Mouse (Mus musculus): ENCODE results near the gene Olfr142.
"Not testable (repeated sequence)": the region's sequence is repeated elsewhere in the genome, so short reads cannot be mapped to it uniquely, and the experiment has no call there.

The Olfr142 gene

GRCm38 (mm10) chr2:90257492-90257891 lies at the start of gene Olfr142:
Gene Olfr142, minus strand, starts transcription at chr2:90257592.
- in situ Hi-C loops (cut with MboI; ENCODE audit: unreplicated experiment in 2 of 2) = no loop called here

DNA sequence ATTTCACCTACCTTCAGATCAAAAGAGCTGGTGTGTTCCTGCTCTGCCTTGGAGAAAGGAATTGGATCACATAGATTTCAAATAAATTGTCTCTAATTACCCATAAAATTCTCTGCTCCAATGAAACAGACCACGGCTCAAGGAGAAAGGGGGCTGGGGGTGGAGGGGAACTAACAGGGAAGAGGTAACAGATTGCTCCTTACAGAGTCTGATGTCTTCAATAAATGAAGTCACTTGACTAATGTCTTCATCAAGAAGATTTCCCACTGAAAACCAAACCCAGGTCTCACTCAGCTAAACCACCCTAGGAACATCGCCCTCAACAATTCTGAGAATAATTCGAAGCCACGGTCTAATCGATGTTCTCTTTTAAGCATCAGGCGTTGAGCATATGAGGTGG lies 35.3 kb upstream of the Olfr142 start, which contains the start of gene Olfr1272:
TSS of gene Olfr1272 (minus strand) at position 101 of the 400 bp plus-strand sequence.
- in situ Hi-C loops (cut with MboI; ENCODE audit: unreplicated experiment in 2 of 2) = no loop called here

GRCm38 (mm10) chr2:90270932-90271331 lies 13.5 kb upstream of the Olfr142 start, which contains the start of gene Olfr1271:
Gene Olfr1271, minus strand, starts transcription at chr2:90271032.
- in situ Hi-C loops (cut with MboI; ENCODE audit: unreplicated experiment in 2 of 2) = no loop called here

DNA sequence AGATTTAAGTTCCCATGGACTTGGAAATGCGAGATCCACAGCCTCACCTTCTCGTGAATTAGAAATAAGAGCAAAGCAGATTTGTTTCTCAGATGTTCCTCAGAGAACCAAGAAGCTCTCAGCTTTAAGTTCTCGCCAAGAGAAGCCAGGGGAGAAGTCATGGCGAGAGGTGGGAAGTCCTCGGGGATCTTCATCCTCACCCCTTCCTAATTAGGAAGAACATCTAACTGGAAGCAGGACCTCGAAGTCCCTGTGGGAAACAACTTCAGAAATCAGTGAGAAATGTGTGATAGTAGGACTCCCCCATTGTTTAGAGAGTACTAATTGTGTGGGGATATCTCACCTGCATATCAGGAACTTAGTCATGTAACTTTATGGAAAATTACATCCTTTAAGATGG lies 33.0 kb downstream of the Olfr142 start, which contains the start of gene Olfr1506:
TSS of gene Olfr1506 (minus strand) at position 101 of the 400 bp plus-strand sequence.
- in situ Hi-C loops (cut with MboI; ENCODE audit: unreplicated experiment in 2 of 2) = not testable (repeated sequence)

Data from v-Abl transformed pro-B cells (cell line).